Mouse (Mus musculus): ENCODE results near the gene Kcns3. TPM values are rescaled to one million over a fixed set of nuclear protein-coding genes. Genes with fewer than 3 reads are reported as not detected.
"Not testable (repeated sequence)": the region's sequence is repeated elsewhere in the genome, so short reads cannot be mapped to it uniquely, and the experiment has no call there.

Kcns3 gene
- polyA plus RNA-seq, 1 experiment from 2014 or later, result 8.8 TPM

DNA sequence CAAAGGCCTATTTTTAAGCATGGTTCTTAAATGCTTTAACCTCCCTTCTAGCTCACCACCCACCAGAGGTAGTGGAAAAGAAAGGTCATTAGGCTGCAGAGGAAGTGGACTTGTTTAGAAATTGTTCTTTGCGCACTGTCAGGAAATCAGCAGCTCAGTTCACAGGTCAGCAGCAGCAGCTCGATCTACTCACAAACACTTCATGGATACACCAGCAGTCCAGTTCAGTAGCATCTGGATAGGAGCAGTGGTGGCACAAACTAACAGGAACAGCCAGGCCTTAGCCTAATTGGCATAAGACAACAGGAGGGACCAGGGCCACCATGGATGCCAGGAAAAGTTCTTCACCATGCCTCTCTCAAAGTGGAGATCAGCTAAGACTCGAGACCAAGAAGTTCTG, 49.3 kb downstream of the Kcns3 start:
- no peak for TF ChIP-seq EP300 (IDR thresholded peaks at IDR 0.05)
- TF ChIP-seq CTCF (IDR thresholded peaks at IDR 0.05), result no peak
- Histone ChIP-seq H3K4me2 (replicated peaks; ENCODE audit: low read depth, low read length) (no peak overlapping the region), H3K27ac (ENCODE audit: low read length) (no peak overlapping the region), H3K36me3 (ENCODE audit: insufficient read depth, low read length) (no peaks in the 10 kb centered on the region), H3K27me3 (replicated peaks; ENCODE audit: insufficient read depth, low read length) (no peaks in the 10 kb centered on the region), H3K4me3 (ENCODE audit: low read depth, low read length) (no peak overlapping the region), H3K4me1 (ENCODE audit: insufficient read depth, low read depth, low read length) (no peaks in the 10 kb centered on the region), H3K9me3 (ENCODE audit: low read length) (no peaks in the 10 kb centered on the region), H3K9ac (replicated peaks; ENCODE audit: low read depth) (no peak overlapping the region)
- peak; percentile 49 for DNase-seq (ENCODE audit: low spot score)
- peak; percentile 69 for ATAC-seq
- WGBS, result 46% methylated on average over 3 of the region's 3 CpGs

GRCm38 (mm10) chr12:11088626-11089372, 62.1 kb downstream of the Kcns3 start:
- peak; percentile 63 for ATAC-seq
- no peaks in the 10 kb centered on the region for H3K9me3 ChIP-seq (ENCODE audit: low read length)
- H3K27me3 ChIP-seq (replicated peaks; ENCODE audit: insufficient read depth, low read length), result no peaks in the 10 kb centered on the region
- no peaks in the 10 kb centered on the region for H3K4me1 ChIP-seq (ENCODE audit: insufficient read depth, low read depth, low read length)
- no peaks in the 10 kb centered on the region for H3K36me3 ChIP-seq (ENCODE audit: insufficient read depth, low read length)
- 25% methylated on average over 5 of the region's 5 CpGs for WGBS
- no peak overlapping the region for H3K9ac ChIP-seq (replicated peaks; ENCODE audit: low read depth)
- no peak overlapping the region for H3K4me3 ChIP-seq (ENCODE audit: low read depth, low read length)
- no peak overlapping the region for H3K4me2 ChIP-seq (replicated peaks; ENCODE audit: low read depth, low read length)
- peak; percentile 53 for DNase-seq (ENCODE audit: low spot score)
- TF ChIP-seq EP300 (IDR thresholded peaks at IDR 0.05) (no peak), CTCF (IDR thresholded peaks at IDR 0.05) (no peak)
- no peak overlapping the region for H3K27ac ChIP-seq (ENCODE audit: low read length)

- ATAC-seq (no peak), DNase-seq (ENCODE audit: low spot score) (no peak)
- TF ChIP-seq CTCF (IDR thresholded peaks at IDR 0.05) (no peak), EP300 (IDR thresholded peaks at IDR 0.05) (no peak)
- Histone ChIP-seq H3K4me3 (ENCODE audit: low read depth, low read length) (no peak overlapping the region), H3K9me3 (ENCODE audit: low read length) (no peaks in the 10 kb centered on the region), H3K27ac (ENCODE audit: low read length) (no peak overlapping the region), H3K4me2 (replicated peaks; ENCODE audit: low read depth, low read length) (no peak overlapping the region), H3K36me3 (ENCODE audit: insufficient read depth, low read length) (no peaks in the 10 kb centered on the region), H3K4me1 (ENCODE audit: insufficient read depth, low read depth, low read length) (no peaks in the 10 kb centered on the region), H3K9ac (replicated peaks; ENCODE audit: low read depth) (no peak overlapping the region), H3K27me3 (replicated peaks; ENCODE audit: insufficient read depth, low read length) (no peaks in the 10 kb centered on the region)
- WGBS, result 51% methylated on average over 5 of the region's 5 CpGs
Measured at GRCm38 (mm10) chr12:11086866-11087265, 64.0 kb downstream of the Kcns3 start.

GRCm38 (mm10) chr12:11071079-11071478, 79.8 kb downstream of the Kcns3 start:
- Histone ChIP-seq H3K4me1 (ENCODE audit: insufficient read depth, low read depth, low read length) (no peaks in the 10 kb centered on the region), H3K27ac (ENCODE audit: low read length) (no peak overlapping the region), H3K36me3 (ENCODE audit: insufficient read depth, low read length) (no peaks in the 10 kb centered on the region), H3K4me3 (ENCODE audit: low read depth, low read length) (no peak overlapping the region), H3K4me2 (replicated peaks; ENCODE audit: low read depth, low read length) (no peak overlapping the region), H3K27me3 (replicated peaks; ENCODE audit: insufficient read depth, low read length) (no peaks in the 10 kb centered on the region), H3K9ac (replicated peaks; ENCODE audit: low read depth) (no peak overlapping the region), H3K9me3 (ENCODE audit: low read length) (no peaks in the 10 kb centered on the region)
- 77% methylated on average over 2 of the region's 2 CpGs for WGBS
- no peak for ATAC-seq
- DNase-seq (ENCODE audit: low spot score), result no peak
- TF ChIP-seq CTCF (IDR thresholded peaks at IDR 0.05) (no peak), EP300 (IDR thresholded peaks at IDR 0.05) (no peak)

DNA sequence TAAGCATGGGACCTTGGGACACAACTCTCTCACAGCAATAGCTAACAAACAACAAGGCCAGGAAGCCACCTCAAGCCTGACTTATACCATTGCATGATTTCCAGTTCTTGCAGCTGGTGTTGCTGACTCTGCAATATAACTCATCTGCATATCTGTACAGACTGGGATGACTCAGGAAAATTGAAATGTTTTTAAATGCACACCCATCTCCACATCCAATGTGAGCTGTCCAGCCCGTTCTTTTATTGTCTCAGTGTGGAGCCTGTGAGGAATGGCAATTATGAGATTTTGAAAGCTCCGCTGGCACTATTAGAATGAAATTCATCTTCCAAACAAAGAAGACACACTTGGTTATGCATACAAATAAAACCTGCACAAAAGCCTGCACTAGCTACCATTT, 84.0 kb downstream of the Kcns3 start:
- no peak overlapping the region for H3K9ac ChIP-seq (replicated peaks; ENCODE audit: low read depth)
- H3K36me3 ChIP-seq (ENCODE audit: insufficient read depth, low read length), result no peaks in the 10 kb centered on the region
- no peak for ATAC-seq
- 73% methylated on average over 2 of the region's 2 CpGs for WGBS
- H3K4me3 ChIP-seq (ENCODE audit: low read depth, low read length), result no peak overlapping the region
- no peaks in the 10 kb centered on the region for H3K27me3 ChIP-seq (replicated peaks; ENCODE audit: insufficient read depth, low read length)
- no peak for DNase-seq (ENCODE audit: low spot score)
- H3K4me1 ChIP-seq (ENCODE audit: insufficient read depth, low read depth, low read length), result no peaks in the 10 kb centered on the region
- TF ChIP-seq EP300 (IDR thresholded peaks at IDR 0.05), result no peak
- no peak for TF ChIP-seq CTCF (IDR thresholded peaks at IDR 0.05)
- no peak overlapping the region for H3K4me2 ChIP-seq (replicated peaks; ENCODE audit: low read depth, low read length)
- no peak overlapping the region for H3K27ac ChIP-seq (ENCODE audit: low read length)
- no peaks in the 10 kb centered on the region for H3K9me3 ChIP-seq (ENCODE audit: low read length)

GRCm38 (mm10) chr12:11052676-11053075, 98.2 kb downstream of the Kcns3 start:
- not testable (repeated sequence) for H3K4me3 ChIP-seq (ENCODE audit: low read depth, low read length); ATAC-seq; H3K27me3 ChIP-seq (replicated peaks; ENCODE audit: insufficient read depth, low read length); H3K9ac ChIP-seq (replicated peaks; ENCODE audit: low read depth); DNase-seq (ENCODE audit: low spot score); H3K4me2 ChIP-seq (replicated peaks; ENCODE audit: low read depth, low read length); H3K4me1 ChIP-seq (ENCODE audit: insufficient read depth, low read depth, low read length); H3K27ac ChIP-seq (ENCODE audit: low read length); H3K9me3 ChIP-seq (ENCODE audit: low read length); H3K36me3 ChIP-seq (ENCODE audit: insufficient read depth, low read length)
- 78% methylated on average over 4 of the region's 4 CpGs for WGBS

DNA sequence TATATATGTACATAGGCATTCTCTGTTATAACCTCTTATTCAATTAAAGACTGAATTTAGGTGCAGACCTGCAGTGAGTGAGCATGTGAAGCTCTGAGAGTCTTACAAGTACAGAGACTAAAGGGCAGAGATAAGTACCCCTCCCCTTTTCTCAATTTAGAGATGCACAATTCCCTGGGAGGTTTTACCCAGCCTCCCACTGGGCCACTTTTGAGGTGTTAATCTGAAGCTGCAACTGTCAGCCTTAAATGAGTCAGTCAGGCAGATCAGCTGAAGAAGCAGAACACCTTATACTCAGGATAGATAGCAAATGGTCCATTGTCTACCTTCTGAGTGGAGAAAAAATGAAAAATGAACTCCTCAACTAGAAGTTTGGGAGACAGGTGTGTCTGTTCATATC, 109.0 kb downstream of the Kcns3 start:
- H3K4me3 ChIP-seq (ENCODE audit: low read depth, low read length), result no peak overlapping the region

More for the DNA sequence above, 109.0 kb downstream of the Kcns3 start:
- H3K9me3 ChIP-seq (ENCODE audit: low read length), result no peaks in the 10 kb centered on the region
- no peak overlapping the region for H3K9ac ChIP-seq (replicated peaks; ENCODE audit: low read depth)
- H3K4me1 ChIP-seq (ENCODE audit: insufficient read depth, low read depth, low read length), result no peaks in the 10 kb centered on the region
- ATAC-seq (no peak), DNase-seq (ENCODE audit: low spot score) (no peak)
- TF ChIP-seq CTCF (IDR thresholded peaks at IDR 0.05), result no peak
- TF ChIP-seq EP300 (IDR thresholded peaks at IDR 0.05), result no peak
- H3K27me3 ChIP-seq (replicated peaks; ENCODE audit: insufficient read depth, low read length), result no peaks in the 10 kb centered on the region
- no peak overlapping the region for H3K27ac ChIP-seq (ENCODE audit: low read length)
- H3K36me3 ChIP-seq (ENCODE audit: insufficient read depth, low read length), result no peaks in the 10 kb centered on the region
- no peak overlapping the region for H3K4me2 ChIP-seq (replicated peaks; ENCODE audit: low read depth, low read length)

Other genes with a start within 250 kb of the Kcns3 start
- not detected in 2 replicates for gene Msgn1, start 57.9 kb upstream of the Kcns3 start, polyA plus RNA-seq (2015; fragmentation: Nextera tagmentation; extraction: Ambion mirVana)
- gene Gen1, start 114.7 kb upstream of the Kcns3 start, polyA plus RNA-seq (2015; fragmentation: Nextera tagmentation; extraction: Ambion mirVana), result 0.55 and 0.76 TPM in 2 replicates
- 98.7 and 113 TPM in 2 replicates for gene Smc6, start 114.8 kb upstream of the Kcns3 start, polyA plus RNA-seq (2015; fragmentation: Nextera tagmentation; extraction: Ambion mirVana)

Data from lung, postnatal 0 days (tissue).